Mouse (Mus musculus): ENCODE results near the gene Parp3.

Gene Parp3

DNA sequence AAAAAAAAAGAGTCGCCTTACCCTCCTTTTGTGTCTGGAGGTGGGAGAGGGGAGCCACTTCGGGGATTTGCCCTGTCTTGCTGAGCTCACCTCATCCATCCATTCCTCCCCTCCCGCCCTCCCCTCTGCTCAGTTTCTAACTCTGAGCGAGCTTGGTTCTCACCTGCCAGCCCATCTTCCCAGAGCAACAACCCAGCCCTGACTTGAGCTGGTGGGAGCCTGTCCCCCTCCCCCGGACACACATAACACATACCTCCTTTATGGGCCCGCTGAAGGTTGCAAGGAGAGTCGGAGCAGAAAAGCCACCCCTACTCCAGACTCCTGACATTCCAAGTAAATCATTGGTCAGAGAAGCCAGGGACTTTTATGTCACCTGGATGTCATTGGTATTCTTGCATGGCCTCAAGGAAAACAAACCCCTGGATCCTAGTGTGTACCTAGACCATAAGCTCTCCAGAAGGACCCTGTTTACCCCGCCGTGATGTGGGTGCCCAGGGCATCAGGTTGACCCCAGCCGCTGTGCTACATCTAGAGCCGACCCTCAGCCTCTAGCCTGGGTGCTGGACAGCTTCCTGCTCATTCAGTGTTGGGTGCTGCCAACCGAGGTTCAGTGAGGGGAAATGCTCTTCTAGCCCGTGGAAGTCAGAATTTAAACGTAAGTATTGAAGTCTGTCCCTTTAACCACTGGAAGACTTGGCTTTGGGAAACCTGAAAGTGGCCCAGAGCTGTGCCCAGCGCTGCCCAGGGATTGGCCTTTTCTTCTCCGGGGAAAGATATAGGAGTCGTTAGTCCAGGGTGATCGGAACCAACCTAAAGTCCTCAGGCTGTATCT, 55.5 kb downstream of the Parp3 start:
- no peak for DNase-seq

DNA sequence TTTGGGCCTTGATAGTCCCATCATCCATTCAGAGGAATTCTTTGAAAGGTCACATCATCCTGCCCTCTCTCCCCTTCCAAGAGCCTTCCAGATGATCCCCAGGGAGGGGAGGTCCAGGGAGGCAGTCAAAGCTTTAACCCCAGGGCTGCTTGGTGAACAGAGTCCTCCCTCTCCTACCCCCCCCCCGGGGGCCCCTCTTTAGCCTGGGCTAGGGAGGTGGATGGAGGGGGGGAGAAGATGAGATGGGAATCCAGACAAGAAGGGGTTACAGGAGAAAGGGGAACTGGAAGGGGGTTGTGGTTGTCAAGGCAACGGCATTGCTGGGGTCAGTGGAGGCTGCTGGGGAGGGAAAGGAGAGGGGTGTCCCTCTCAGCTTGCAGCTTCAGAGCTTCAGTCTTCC, 56.1 kb downstream of the Parp3 start:
- no peak for DNase-seq

Data from kidney, adult 8-10 months (tissue).